Mouse (Mus musculus) lung, adult 2 months (tissue): ENCODE measurements around the gene Bcl2a1d.
"Not testable (repeated sequence)": the region's sequence is repeated elsewhere in the genome, so short reads cannot be mapped to it uniquely, and the experiment has no call there.

ENCODE experiments used
- CTCF ChIP-seq: fragments of 200-500 bp; IDR thresholded peaks from 2 replicates; pipeline ENCODE4 v1.5.1; 2011; ENCODE audit warnings: mild to moderate bottlenecking, low read length, control low read depth; ENCODE audit not compliant: insufficient read depth
- POLR2A ChIP-seq: fragments of 200-500 bp; IDR thresholded peaks from 2 replicates; pipeline ENCODE4 v1.6.1; 2011; ENCODE audit warnings: low read depth, mild to moderate bottlenecking, control low read depth, low read length, borderline replicate concordance; ENCODE audit errors: extremely low read depth

- not testable (repeated sequence) for TF ChIP-seq POLR2A, CTCF
These were observed at the start of gene Bcl2a1d for GRCm38 (mm10) chr9:88731728-88732127.
